Mouse (Mus musculus) liver, adult 2 months (tissue): ENCODE measurements at regions not wholly inside any gene's neighbourhood (a gene's known extent, or its start where the extent isn't known, plus 50 kb on each side); places are given as distances from the start of the nearest gene placed in this dataset.

ENCODE experiments used
- CTCF ChIP-seq: fragments of 200-500 bp; IDR thresholded peaks from 2 replicates; pipeline ENCODE4 v1.5.1; 2011; ENCODE audit warnings: low read depth, low read length, control low read depth
- POLR2A ChIP-seq: fragments of 200-500 bp; IDR thresholded peaks from 2 replicates; pipeline ENCODE4 v1.6.1; 2011; ENCODE audit warnings: low read length, control low read depth; ENCODE audit not compliant: insufficient read depth; ENCODE audit errors: extremely low read depth

GRCm38 (mm10) chr8:80203769-80204677 is 146.2 kb upstream of the Hhip start:
- no peak for TF ChIP-seq POLR2A
- TF ChIP-seq CTCF: no peak
